Mouse (Mus musculus): ENCODE data around the gene Rps19bp1.

The Rps19bp1 gene

DNA sequence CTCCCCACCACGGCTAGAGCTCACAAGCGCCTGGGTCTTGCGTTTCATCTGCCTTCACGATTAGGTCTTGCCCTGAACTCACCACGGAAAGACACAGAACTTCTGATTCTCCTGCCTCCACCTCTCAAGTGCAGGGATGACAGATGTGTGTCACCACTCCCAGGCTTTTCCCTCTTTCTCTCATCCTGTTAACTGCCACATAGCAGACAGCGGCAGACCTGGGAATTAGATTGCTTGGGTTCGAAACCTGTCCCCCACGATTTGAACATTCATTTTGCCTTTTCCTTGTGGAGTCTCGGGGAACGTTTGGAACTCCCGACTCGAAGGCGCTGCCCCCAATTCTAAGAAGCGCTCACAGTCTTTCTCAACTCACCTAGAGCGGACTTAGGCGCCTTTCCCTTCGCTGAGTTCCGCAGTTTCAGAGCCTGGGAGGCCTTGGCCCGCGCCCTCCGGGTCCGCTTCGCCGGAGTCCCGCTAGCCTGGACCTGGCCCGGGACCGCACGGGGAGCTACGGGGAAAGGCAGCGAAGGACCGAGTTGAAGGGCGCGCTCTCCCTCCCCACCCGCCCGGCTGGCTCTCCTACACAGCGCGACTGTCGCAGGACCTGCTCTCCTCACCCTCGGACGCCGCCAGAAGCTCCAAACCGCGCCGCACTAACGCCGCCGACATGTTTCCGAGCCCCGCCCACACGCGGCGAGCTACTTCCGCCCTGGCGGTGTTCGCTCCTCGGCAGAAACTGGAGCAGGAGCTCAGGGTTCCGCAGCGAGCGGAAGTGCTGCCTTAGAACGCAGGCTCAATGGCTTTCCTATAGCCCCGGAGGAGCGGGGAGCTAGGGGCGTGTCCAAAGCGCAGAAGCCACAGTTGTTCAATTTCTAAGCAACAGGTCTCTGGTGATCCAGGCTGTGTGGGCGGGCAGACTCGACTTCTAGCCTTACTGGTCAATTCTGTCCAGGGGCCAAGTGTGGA is at the start of gene Rps19bp1:
TSS of gene Rps19bp1 (minus strand) at position 706 of the 966 bp plus-strand sequence.
- 1% methylated on average over 66 of the region's 66 CpGs for WGBS

- WGBS = 46% methylated on average over 8 of the region's 8 CpGs
These were observed 42.0 kb upstream of the Rps19bp1 start for GRCm38 (mm10) chr15:80306146-80306545.

GRCm38 (mm10) chr15:80304188-80304587 is 40.1 kb upstream of the Rps19bp1 start:
- 72% methylated on average over 12 of the region's 12 CpGs for WGBS

DNA sequence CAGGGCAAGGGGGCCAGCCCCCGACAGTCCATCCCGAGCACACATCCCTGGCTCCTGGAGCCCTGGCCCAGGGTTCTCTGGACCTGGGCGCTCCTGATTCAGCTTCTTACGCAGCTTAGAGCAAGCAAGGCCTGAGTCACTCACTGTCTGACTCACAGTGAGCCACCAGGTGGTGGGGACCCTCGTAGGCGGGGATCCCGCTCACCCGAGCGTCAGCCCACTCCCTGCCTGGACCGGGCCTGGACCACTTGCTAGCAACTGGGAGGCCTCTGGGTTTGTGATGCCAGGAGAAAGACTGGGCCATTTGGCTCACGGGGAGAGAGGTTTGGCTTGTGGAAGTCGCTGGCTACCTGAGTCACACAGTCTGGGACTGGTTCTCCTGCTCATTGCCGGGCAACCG is 39.7 kb upstream of the Rps19bp1 start:
- WGBS = 56% methylated on average over 14 of the region's 14 CpGs

DNA sequence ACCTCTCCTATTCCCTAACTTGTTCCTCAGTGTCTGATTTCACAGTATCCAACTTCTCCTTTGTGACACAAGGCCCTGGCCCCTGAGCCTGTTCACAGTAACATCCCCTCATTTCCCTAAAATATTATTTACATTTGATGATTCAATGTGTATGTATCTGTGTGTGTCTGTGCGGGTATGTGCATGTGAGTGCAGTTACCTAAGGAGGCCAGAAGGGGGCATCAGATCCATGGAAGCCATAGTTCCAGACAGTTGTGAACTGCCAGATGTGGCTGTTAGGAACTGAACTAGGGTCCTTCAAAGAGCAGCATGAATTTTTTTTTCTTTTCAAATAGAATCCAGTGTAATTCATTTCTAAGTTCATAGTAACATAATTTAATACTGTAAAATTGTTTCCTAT is 33.0 kb upstream of the Rps19bp1 start:
- WGBS = 100% methylated on average over 1 of the region's 1 CpGs

DNA sequence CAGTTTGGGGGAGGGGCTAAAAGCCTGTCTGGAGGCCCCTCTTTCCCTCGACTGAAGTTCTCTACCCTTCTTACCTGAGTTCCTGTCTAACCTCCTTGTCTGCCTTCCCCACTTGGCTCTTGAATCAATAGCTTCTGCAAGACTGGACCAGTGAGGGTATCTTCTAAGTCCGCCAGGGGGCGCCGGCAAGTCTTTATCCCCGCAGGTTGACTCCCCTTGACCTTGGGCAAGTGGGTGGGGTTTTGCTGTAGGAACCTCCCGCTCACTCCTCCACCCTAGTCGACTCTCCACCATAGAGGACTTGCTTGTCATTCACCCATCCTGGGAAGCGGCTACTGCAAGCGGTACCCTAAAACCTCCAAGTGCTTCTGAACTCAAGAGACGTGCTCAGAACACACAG is 25.3 kb upstream of the Rps19bp1 start:
- 13% methylated on average over 10 of the region's 10 CpGs for WGBS

GRCm38 (mm10) chr15:80288036-80288435 is 23.9 kb upstream of the Rps19bp1 start:
- 3% methylated on average over 23 of the region's 23 CpGs for WGBS

DNA sequence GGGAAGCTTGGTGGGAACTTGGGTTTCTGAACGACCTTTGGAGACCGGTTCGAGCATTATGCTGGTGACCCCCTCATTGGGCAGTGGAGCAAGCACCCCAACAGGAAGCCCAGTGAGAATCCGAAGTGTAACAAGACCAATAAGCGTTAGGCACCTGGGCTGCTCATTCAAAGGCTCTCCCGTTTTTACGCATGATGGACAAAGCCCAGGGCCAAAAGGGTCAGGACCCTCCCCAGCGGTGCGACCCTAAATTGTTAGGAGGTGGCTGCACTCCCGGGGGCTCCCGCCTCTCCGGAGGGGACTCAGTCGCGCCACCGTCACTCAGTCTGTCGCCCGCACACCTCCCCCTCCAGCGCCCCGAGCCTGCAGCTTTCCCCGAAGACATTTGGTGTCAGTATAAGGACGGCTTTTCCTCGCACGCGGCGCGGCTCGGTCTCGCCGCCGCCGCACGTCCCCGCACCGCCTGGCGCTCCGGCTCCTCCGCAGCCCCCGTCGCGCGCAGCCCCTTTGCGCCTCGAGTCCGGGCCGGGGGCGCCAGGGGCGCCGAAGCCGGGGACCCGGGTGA is 22.8 kb upstream of the Rps19bp1 start, which contains the start of gene Cacna1i:
TSS of gene Cacna1i (plus strand) at position 388 of the 565 bp plus-strand sequence.
- 1% methylated on average over 50 of the region's 50 CpGs for WGBS

DNA sequence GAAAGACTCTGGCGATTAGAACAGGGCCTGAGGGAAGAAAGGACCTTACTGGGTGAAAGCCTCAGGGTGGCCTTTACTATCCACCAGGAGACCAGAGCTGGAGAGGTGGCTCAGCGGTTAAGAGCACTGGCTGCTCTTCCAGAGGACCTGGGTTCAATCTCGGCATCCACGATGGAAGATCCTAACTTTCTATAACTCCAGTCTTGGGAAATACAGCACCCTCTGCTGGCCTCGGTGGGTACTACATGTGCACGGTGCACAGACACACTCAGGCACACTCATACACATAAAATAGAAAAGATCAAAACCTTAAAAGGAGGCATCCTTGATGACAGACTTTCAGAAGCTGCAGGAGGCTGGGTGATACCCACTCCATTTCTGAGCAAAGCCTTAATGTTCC is 16.5 kb upstream of the Rps19bp1 start:
- 32% methylated on average over 6 of the region's 6 CpGs for WGBS

GRCm38 (mm10) chr15:80279053-80279452 is 14.9 kb upstream of the Rps19bp1 start:
- 36% methylated on average over 2 of the region's 2 CpGs for WGBS

- WGBS = 51% methylated on average over 5 of the region's 5 CpGs
These were observed 14.1 kb upstream of the Rps19bp1 start for GRCm38 (mm10) chr15:80278121-80278759.

- 8% methylated on average over 6 of the region's 6 CpGs for WGBS
These were observed 13.5 kb upstream of the Rps19bp1 start for GRCm38 (mm10) chr15:80277625-80278024.

GRCm38 (mm10) chr15:80277107-80277506 is 13.0 kb upstream of the Rps19bp1 start:
- WGBS = 37% methylated on average over 9 of the region's 9 CpGs

DNA sequence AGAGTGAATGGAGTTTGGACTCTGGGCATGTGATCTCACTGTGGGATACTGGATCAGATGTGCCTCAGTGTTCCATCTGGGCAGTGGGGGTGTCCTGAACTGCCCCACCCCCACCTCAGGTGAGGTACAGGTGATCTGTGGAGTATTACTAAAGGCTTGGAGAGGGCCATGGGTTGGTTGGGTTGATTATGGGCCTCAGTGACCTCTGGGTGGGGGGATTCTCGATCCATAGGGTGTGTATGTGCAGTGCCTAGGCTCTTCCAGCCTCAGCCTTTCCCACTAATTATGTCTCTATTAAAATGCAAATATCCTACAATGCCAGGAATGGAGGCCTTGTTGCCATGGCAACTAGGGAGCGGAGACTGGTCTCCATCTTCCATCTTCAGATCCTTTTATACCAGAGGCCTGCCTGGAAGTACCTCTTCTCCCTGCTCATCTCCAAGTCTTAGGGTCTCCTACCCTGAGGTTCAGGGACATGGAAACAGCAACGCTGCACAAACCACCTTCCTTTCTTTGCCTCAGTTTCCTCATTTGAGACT is 7.8 kb upstream of the Rps19bp1 start:
- WGBS = 54% methylated on average over 3 of the region's 3 CpGs

DNA sequence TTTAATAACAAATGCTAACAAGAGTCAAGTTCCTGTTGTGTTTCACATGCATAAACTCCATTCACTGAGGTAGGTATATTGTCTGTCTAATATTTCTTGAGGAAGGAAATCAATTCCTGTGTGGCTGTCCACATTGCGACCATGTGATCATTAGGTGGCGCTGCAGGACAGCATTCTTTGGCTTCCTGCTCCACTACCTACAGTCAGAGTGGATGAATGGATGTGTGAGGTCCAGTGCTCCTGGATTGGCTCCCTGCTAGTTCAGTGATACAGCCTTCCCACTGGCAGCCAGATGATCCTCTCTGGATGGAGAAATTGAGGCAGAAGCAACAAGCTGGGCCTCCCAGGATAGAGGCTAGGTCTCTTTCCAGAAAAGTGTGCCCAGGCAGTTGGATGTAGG is 2.2 kb upstream of the Rps19bp1 start:
- 1% methylated on average over 2 of the region's 2 CpGs for WGBS

- 77% methylated on average over 7 of the region's 7 CpGs for WGBS
These were observed 3.0 kb downstream of the Rps19bp1 start for GRCm38 (mm10) chr15:80261100-80261499.

DNA sequence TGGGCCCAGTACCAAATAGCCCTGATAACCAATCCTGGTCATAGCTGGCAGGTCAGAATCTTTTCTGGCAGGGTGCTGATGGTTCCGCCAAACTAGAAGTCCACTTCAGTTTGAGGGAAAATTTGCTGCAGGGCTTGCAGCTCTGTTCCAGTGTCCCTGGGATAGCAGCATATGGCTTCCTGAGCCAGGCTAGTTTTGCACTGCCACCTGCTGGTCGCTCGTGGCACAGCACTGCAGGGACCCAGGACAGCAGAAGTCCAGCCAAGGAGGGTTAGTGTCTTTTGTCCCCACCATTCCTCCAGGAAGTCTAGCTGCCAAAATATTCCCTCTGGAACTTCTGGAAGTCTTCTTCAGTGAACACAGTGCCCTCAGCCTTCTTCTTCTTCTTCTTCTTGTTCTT is 3.4 kb downstream of the Rps19bp1 start:
- 8% methylated on average over 3 of the region's 3 CpGs for WGBS

GRCm38 (mm10) chr15:80259406-80260045 is 4.6 kb downstream of the Rps19bp1 start:
- 68% methylated on average over 8 of the region's 8 CpGs for WGBS

DNA sequence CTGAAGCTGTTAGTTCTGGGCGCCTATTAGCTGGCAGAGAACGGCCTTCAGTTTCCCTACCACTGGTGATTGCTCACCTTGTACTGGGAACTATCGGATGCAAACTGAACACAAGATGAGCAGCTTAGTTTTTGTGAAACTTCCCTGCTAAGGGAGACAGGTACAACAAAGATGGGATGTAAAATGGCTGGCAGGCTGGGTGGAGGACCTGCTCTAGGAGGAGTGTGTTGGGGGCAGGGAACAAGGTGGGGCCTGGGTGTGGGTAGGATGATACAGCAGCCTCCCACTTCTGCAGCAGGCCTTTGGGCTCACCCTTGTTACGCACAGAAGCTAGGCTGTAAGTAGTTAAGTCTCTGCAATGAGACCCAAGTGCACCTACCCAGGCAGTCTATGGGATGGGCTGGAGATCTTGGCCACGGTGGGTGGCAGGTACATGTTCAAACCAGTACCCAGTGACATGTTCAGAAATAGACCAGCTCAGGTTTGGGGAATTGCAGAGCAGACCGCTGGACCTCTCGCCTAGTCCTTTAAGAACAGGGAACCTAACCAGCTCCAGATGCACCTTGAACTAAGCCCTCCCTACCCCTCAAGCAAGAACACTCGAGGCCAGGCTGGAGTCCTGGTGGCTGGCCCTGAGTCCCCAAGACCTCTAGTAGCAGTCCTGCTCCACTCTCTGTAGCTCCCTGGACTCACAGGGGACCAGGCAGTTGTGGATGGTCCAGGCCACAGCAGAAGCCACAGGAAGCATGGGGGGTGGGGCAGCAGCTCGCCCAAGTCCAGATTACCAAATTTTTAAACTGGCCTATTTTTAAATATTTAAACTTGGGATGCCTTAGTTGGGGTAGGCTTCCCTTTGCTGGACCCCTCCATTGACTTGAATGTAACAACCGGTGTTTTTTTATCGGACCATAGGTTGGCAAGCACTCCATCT is 5.6 kb downstream of the Rps19bp1 start:
- 44% methylated on average over 11 of the region's 11 CpGs for WGBS

DNA sequence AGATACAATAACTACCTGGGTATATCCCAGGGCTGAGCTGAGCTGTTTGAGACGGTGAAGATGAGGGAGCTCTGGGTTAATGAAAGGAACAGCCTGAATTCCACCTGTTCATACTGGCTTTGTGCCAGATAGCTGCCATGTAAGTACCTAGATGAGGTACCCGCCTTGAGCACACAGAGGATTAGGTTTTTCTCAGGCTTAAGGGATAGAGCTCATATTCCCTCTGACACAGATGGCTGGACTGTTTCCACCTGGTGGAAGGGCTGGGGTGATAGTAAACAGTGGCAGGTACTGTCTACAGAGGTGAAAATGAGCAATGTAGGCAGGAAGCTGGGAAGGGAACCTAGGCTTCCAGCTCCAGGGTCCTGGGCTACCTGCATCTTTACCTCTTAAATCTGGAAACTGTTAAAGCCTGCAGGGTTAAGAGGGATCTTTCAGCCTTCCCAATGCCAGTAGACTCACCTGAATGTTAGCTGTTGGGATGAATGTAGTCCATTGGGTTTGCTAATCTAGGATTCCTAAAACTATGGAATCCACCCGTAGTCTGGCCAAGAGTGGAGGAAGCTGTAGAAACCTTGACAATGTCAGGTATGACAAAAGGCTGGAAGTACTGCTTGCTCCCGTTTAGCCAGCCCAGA is 6.4 kb downstream of the Rps19bp1 start:
- 18% methylated on average over 4 of the region's 4 CpGs for WGBS

Measured in cerebral cortex, adult 2 months (tissue).